Mouse (Mus musculus): Measurements from ENCODE around the gene Rara.

- TF ChIP-seq POLR2A (IDR thresholded peaks at IDR 0.05; ENCODE audit: borderline replicate concordance, extremely low read depth, low read depth, low read length) (no peak), CTCF (IDR thresholded peaks at IDR 0.05; ENCODE audit: insufficient read depth, low read length) (no peak)
Measured at GRCm38 (mm10) chr11:98979356-98979755, 51.7 kb downstream of the Rara start.
